Mouse (Mus musculus) thymus, adult 2 months (tissue): ENCODE measurements around the gene Ncf2.

ENCODE experiments used
- CTCF ChIP-seq: fragments of 200-500 bp; IDR thresholded peaks from 2 replicates; pipeline ENCODE4 v1.5.1; 2012; ENCODE audit warnings: mild to moderate bottlenecking, control low read depth, low read length, moderate library complexity, borderline replicate concordance; ENCODE audit not compliant: control insufficient read depth, poor library complexity, insufficient read depth; ENCODE audit errors: extremely low read depth
- POLR2A ChIP-seq: fragments of 200-500 bp; IDR thresholded peaks from 2 replicates; pipeline ENCODE4 v1.6.1; 2012; ENCODE audit warnings: mild to moderate bottlenecking, low read length, control low read depth, moderate library complexity; ENCODE audit not compliant: control insufficient read depth, poor library complexity, insufficient read depth; ENCODE audit errors: extremely low read depth

DNA sequence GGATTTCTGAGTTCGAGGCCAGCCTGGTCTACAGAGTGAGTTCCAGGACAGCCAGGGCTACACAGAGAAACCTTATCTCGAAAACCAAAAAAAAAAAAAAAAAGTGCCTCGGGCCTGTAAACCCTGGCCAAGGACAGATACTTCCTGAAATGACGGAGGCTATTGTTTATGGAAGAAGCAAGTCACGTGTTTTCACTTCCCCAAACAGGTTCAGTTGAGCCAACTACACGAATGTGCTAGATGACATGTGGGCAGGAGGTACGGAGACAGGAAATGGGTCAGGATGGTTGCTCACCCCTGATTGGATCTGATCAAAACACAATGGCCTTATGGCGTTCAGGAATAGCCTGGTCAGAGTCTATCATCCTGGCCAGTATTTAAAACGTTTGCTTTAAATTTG lies 1.9 kb upstream of the Ncf2 start:
- TF ChIP-seq CTCF, result no peak
- TF ChIP-seq POLR2A, result no peak
